Mouse (Mus musculus): ENCODE measurements around the gene Gemin2. TPM values are rescaled to one million over a fixed set of nuclear protein-coding genes. Genes with fewer than 3 reads are reported as not detected.
"Not testable (repeated sequence)": the region's sequence is repeated elsewhere in the genome, so short reads cannot be mapped to it uniquely, and the experiment has no call there.

The Gemin2 gene
- 1 to 10 TPM; 3.8 to 4.4 TPM for total RNA-seq (2021)
- long read RNA-seq, experiment 1, transcript Gemin2-201 (10 exons, 1,588 nt): major isoform, 8 of 13 reads
- long read RNA-seq, experiment 1, partial matches to known transcripts: 3 of 13 reads
- long read RNA-seq, experiment 1, other reads (novel, unspliced or antisense): 2 of 13 reads
- long read RNA-seq, experiment 2, partial matches to known transcripts: 1 of 2 reads
- long read RNA-seq, experiment 2, other reads (novel, unspliced or antisense): 1 of 2 reads

- peak; percentile 87 for DNase-seq
Observed at GRCm38 (mm10) chr12:59013234-59013633, at the start of gene Gemin2. Gene Gemin2 (plus strand): TSS chr12:59013393.

DNA sequence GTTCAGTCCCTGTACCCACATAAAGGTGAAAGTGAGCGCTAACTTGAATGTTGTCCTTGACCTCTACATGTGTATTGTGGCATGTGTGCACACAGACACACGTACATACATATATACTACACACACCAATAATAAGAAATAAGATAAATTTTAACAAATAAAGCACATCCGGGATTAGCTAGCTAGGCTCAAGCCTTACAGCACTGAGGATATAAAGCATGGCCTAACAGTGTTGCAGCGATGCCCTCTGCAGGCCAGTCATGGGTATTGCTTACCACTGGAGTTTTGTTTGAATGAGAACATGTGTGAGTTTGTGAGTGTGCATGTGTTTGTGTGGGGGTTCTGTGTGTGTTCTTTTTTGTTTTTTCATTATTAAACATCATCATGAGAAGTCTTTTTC lies 48.6 kb upstream of the Gemin2 start:
- no peak for DNase-seq

- no peak for DNase-seq
Observed at GRCm38 (mm10) chr12:58976966-58977365, 36.2 kb upstream of the Gemin2 start.

DNA sequence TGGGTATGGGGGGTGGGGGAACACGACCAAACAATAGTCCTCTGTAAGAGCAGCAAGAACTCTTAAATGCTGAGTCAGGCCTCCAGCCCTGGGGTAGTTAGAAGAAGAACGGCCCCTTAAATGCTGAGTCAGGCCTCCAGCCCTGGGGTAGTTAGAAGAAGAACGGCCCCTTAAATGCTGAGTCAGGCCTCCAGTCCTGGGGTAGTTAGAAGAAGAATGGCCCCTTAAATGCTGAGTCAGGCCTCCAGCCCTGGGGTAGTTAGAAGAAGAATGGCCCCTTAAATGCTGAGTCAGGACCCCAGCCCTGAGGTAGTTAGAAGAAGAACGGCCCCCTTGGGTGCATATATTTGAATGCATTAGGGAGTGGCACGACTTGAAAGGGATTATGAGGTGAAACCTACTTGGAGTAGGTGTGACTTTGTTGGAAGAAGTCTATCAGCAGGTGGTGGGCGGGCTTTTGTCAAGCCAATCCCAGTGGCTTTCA lies 32.0 kb upstream of the Gemin2 start:
- not testable (repeated sequence) for DNase-seq

DNA sequence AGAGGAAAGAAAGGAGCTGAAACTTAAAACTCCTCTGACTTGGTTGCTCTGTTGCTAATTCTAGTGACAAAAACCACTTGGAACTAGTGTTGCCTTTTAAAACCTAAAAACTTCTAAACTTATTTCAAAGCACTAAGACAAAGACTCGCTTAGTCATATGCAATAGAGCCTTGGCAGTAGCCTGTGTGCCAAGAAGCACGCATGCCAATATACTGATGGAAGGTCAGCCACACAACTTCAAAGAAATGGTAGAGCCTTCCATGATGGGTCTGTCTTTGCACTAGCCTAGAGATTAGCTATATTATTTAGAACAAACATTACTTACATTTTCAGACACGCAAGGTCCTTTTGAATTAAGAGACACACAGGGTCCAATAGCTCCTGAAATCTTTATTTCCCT lies 27.4 kb upstream of the Gemin2 start:
- no peak for DNase-seq

DNA sequence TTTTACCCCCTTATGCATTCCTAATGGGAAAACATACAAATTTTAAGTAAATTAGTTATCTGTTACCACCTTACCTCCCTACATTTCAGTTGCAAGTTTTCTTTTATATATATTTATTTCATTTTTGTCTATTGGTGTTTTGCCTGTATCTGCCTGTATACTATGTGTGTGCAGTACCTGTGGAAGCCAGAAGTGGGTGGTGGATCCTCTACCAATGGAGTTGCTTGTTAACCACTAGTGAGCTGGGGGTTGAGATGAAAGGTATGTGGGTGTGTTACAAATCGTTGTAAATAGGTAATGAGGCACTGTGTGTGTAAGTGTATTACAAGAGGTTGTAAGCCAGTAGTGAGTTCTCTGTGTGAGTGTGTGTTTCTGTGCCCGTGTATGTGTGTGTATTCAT lies 2.7 kb upstream of the Gemin2 start:
- DNase-seq: no peak

DNA sequence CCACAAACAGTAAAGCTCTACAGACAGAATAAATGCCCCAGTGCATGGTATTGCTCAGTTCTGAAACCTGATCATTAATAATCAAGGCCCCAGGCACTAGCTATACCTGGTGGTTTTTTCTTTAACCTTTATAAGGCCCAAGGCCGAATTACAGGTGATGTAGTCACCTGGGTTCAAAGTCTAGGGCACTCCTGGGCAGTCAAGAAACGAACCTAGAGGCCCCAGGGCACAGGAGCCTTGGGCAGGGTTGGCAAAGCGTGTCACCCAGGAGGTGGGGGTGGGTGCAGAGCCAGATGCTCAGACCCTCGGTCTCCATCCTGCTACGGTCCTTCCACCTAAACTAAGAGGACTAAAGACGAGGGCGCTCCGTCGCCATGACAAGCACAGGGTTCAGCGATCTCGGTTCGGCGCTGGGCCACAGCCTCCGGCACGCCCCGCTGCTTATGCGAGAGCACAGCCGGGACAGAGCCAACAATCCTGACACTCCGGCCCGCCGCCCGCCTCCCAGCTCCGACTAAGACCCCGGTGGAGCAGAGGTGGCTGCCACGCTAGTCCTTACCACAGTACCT lies 1.8 kb upstream of the Gemin2 start:
- DNase-seq: no peak

GRCm38 (mm10) chr12:59011844-59012709 lies 1.1 kb upstream of the Gemin2 start, which contains the start of gene Sec23a:
Gene Sec23a (minus strand): TSS chr12:59012017.
- DNase-seq: peak; percentile 100

DNA sequence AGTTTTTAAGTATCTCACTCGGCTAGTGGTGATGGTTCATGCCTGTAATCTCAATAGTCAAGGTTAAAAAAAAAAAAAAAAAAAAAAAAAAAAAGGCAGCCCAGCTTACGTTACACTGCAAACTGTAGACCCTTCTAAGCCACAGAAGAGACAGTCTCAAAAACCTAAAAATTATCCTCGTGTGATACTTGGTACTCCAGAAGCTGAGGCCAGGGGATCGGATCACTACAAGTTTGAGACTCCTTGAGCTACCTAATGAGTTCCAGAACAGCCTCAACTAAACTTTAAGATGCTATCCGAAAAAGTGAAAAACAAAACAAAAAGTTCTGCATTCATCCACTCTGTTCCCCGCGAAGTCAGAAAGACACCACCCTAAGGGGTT lies 492 bp upstream of the Gemin2 start:
- DNase-seq: no peak

GRCm38 (mm10) chr12:59017970-59018369 lies 4.8 kb downstream of the Gemin2 start:
- DNase-seq: no peak

GRCm38 (mm10) chr12:59019891-59020290 lies 6.7 kb downstream of the Gemin2 start:
- no peak for DNase-seq

- no peak for DNase-seq
Observed at GRCm38 (mm10) chr12:59021306-59021705, 8.1 kb downstream of the Gemin2 start.

DNA sequence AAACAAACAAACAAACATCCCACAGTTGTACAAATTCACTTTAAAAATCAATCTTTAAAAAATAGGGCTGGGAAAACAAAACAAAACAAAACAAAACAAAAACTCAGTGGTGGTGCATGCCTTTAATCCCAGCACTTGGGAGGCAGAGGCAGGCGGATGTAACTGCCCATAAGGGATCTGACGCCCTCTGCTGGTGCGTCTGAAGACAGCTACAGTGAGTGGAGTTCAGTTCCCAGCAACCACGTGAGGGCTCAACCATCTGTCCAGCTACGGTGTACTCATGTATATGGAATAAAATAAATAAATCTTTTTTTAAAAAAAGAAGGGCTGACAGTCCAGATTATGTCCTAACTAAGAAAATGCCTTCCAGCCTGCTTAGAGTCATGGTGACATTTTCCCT lies 18.9 kb downstream of the Gemin2 start:
- no peak for DNase-seq

DNA sequence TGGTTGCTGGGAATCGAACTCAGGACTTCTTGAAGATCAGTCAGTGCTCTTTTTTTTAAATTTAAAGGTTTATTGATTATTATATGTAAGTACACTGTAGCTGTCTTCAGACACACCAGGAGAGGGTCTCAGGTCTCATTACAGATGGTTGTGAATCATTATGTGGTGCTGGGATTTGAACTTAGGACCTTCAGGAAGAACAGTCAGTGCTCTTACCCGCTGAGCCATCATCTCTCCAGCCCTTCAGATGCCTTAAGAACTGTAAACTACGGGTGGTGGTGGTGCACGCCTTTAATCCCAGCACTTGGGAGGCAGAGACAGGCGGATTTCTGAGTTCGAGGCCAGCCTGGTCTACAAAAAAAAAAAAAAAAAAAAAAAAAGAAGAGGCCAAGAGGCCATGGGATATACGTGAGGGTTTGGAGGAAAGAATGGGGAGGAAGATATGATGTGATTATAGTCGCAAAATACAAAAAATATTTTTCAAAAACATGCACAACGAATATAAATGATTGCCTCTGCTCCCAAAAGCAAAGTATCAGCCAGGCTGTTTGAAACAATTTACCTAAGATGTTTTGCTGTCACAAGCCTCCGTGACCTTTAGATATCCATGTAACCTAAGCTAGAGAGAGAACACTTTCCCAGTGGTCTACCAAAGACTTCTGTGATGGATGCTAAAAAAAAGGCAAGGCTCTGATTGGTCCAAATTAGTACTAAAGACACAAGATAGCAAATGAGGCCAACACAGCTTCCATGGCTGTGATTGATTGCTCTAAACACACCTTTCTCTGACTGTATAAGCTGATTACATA lies 26.2 kb downstream of the Gemin2 start:
- DNase-seq: no peak

GRCm38 (mm10) chr12:59039971-59040844 lies 27.0 kb downstream of the Gemin2 start:
- DNase-seq: no peak

DNA sequence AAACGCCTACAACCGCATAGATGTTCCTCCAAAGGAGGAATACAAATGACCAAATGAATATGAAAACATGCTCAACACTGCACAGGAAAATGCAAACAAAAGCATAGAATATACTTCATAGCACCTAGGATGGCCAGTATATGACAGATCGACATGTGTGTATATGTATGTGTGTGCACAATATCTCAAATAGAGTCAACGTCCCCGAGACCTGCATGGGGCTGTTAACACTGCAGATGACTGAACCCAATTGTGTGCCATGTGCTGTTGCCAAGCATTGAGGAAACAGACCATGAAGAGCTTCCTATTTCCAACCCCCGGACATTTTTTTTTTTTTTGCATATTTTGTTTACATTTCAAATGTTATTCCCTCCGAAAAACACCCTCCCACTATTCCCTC lies 27.7 kb downstream of the Gemin2 start:
- no peak for DNase-seq

DNA sequence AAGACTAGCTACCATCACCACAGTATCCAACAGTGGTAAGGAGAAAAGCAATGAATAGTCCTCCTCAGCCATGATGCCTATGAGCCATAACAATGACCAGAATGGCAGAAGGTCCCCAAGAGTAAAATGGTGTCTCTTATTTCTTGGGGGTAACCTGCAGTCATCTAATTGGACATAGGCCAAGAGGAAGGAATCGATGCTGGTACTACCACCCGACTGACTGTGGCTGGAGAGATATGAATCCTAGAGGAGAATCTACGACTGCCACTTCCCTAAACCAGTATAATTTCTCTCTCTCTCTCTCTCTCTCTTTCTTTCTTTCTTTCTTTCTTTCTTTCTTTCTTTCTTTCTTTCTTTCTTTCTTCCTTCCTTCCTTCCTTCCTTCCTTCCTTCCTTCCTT lies 39.3 kb downstream of the Gemin2 start:
- DNase-seq: no peak

- no peak for DNase-seq
Observed at GRCm38 (mm10) chr12:59053166-59053565, 40.0 kb downstream of the Gemin2 start.

GRCm38 (mm10) chr12:59053976-59054375 lies 40.8 kb downstream of the Gemin2 start:
- no peak for DNase-seq

GRCm38 (mm10) chr12:59055196-59055850 lies 42.1 kb downstream of the Gemin2 start:
- no peak for DNase-seq

DNA sequence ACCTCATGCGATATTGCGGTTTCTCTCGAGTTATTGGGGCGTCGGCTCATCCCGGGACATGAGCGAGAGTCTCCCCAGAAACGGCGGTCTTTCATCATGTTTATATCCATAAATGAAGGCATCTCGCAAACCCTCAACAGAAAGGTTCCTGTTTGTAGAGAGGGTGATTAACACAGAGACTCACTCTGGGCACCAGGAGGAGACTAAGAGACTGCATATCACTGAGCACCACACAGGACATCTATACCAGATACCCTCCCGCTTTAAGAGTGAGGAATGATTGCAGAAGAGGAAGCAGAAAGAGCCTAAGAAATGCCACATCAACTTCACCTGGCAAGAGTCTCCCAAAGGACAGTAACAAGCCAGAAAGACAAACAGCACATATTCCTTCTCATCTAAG lies 43.0 kb downstream of the Gemin2 start:
- no peak for DNase-seq

All from gastrocnemius, postnatal 25 days (tissue).